Mouse (Mus musculus): Measurements from ENCODE around the gene Hadha. TPM values are rescaled to one million over a fixed set of nuclear protein-coding genes. Genes with fewer than 3 reads are reported as not detected.

Hadha gene
- polyA plus RNA-seq, 1 experiment from 2014 or later = 119 TPM

GRCm38 (mm10) chr5:30170303-30170940 lies 15.5 kb upstream of the Hadha start:
- WGBS = 72% methylated on average over 5 of the region's 5 CpGs
- H3K4me3 ChIP-seq = no peak overlapping the region
- peaks cover 57% of the 10 kb centered on the region for H3K36me3 ChIP-seq
- H3K9me3 ChIP-seq (replicated peaks) = no peaks in the 10 kb centered on the region
- H3K27me3 ChIP-seq (ENCODE audit: low read depth, poor library complexity, severe bottlenecking) = no peaks in the 10 kb centered on the region
- no peak overlapping the region for H3K27ac ChIP-seq
- DNase-seq (ENCODE audit: low spot score) = no peak
- H3K4me1 ChIP-seq = peaks cover 21% of the 10 kb centered on the region

GRCm38 (mm10) chr5:30165234-30165946 lies 10.4 kb upstream of the Hadha start:
- Histone ChIP-seq H3K4me3 (no peak overlapping the region), H3K4me1 (no peaks in the 10 kb centered on the region), H3K9me3 (replicated peaks) (no peaks in the 10 kb centered on the region), H3K27ac (no peak overlapping the region), H3K27me3 (ENCODE audit: low read depth, poor library complexity, severe bottlenecking) (no peaks in the 10 kb centered on the region), H3K36me3 (peaks cover 46% of the 10 kb centered on the region)
- DNase-seq (ENCODE audit: low spot score) = no peak
- WGBS = 93% methylated on average over 5 of the region's 5 CpGs

- Histone ChIP-seq H3K4me3 (no peak overlapping the region), H3K36me3 (peaks cover 20% of the 10 kb centered on the region), H3K27me3 (ENCODE audit: low read depth, poor library complexity, severe bottlenecking) (no peaks in the 10 kb centered on the region), H3K9me3 (replicated peaks) (no peaks in the 10 kb centered on the region), H3K27ac (no peak overlapping the region), H3K4me1 (no peaks in the 10 kb centered on the region)
- 85% methylated on average over 6 of the region's 6 CpGs for WGBS
- DNase-seq (ENCODE audit: low spot score) = no peak
These were observed 7.4 kb upstream of the Hadha start for GRCm38 (mm10) chr5:30162339-30162738.

GRCm38 (mm10) chr5:30161836-30162235 lies 6.9 kb upstream of the Hadha start:
- H3K27ac ChIP-seq = no peak overlapping the region
- DNase-seq (ENCODE audit: low spot score) = no peak
- no peaks in the 10 kb centered on the region for H3K27me3 ChIP-seq (ENCODE audit: low read depth, poor library complexity, severe bottlenecking)
- peaks cover 15% of the 10 kb centered on the region for H3K36me3 ChIP-seq
- H3K4me1 ChIP-seq = no peaks in the 10 kb centered on the region
- H3K4me3 ChIP-seq = no peak overlapping the region
- 93% methylated on average over 1 of the region's 1 CpGs for WGBS
- no peaks in the 10 kb centered on the region for H3K9me3 ChIP-seq (replicated peaks)

- Histone ChIP-seq H3K4me1 (peaks cover 10% of the 10 kb centered on the region), H3K4me3 (no peak overlapping the region), H3K27ac (no peak overlapping the region), H3K27me3 (ENCODE audit: low read depth, poor library complexity, severe bottlenecking) (no peaks in the 10 kb centered on the region), H3K9me3 (replicated peaks) (no peaks in the 10 kb centered on the region), H3K36me3 (0 out of 2 replicates have a peak, but pooled peaks cover 5% of the 10 kb centered on the region)
- no peak for DNase-seq (ENCODE audit: low spot score)
- 93% methylated on average over 6 of the region's 6 CpGs for WGBS
These were observed 4.6 kb upstream of the Hadha start for GRCm38 (mm10) chr5:30159601-30160000.

- DNase-seq (ENCODE audit: low spot score) = no peak
- Histone ChIP-seq H3K4me3 (peak overlapping the region; percentile 92), H3K36me3 (no peaks in the 10 kb centered on the region), H3K9me3 (replicated peaks) (no peaks in the 10 kb centered on the region), H3K4me1 (peaks cover 18% of the 10 kb centered on the region), H3K27me3 (ENCODE audit: low read depth, poor library complexity, severe bottlenecking) (no peaks in the 10 kb centered on the region), H3K27ac (peak overlapping the region; percentile 99)
- 40% methylated on average over 13 of the region's 13 CpGs for WGBS
These were observed 1.1 kb upstream of the Hadha start for GRCm38 (mm10) chr5:30155821-30156629.

- Histone ChIP-seq H3K9me3 (replicated peaks) (no peaks in the 10 kb centered on the region), H3K4me1 (peaks cover 18% of the 10 kb centered on the region), H3K36me3 (no peaks in the 10 kb centered on the region), H3K27ac (peak overlapping the region; percentile 99), H3K4me3 (peak overlapping the region; percentile 92), H3K27me3 (ENCODE audit: low read depth, poor library complexity, severe bottlenecking) (no peaks in the 10 kb centered on the region)
- DNase-seq (ENCODE audit: low spot score) = no peak
- under 1% methylated on average over 31 of the region's 31 CpGs for WGBS
These were observed 432 bp upstream of the Hadha start for GRCm38 (mm10) chr5:30155395-30155792.

- no peak for DNase-seq (ENCODE audit: low spot score)
- Histone ChIP-seq H3K4me3 (peak overlapping the region; percentile 92), H3K9me3 (replicated peaks) (no peaks in the 10 kb centered on the region), H3K4me1 (peaks cover 18% of the 10 kb centered on the region), H3K27ac (0 out of 2 replicates have a peak overlapping the region, but pooled peaks have one; percentile 99), H3K36me3 (no peaks in the 10 kb centered on the region), H3K27me3 (ENCODE audit: low read depth, poor library complexity, severe bottlenecking) (no peaks in the 10 kb centered on the region)
- 22% methylated on average over 4 of the region's 4 CpGs for WGBS
These were observed 949 bp downstream of the Hadha start for GRCm38 (mm10) chr5:30154013-30154412.

- Histone ChIP-seq H3K9me3 (replicated peaks) (no peaks in the 10 kb centered on the region), H3K27ac (no peak overlapping the region), H3K4me1 (peaks cover 18% of the 10 kb centered on the region), H3K36me3 (0 out of 2 replicates have a peak, but pooled peaks cover 5% of the 10 kb centered on the region), H3K4me3 (no peak overlapping the region), H3K27me3 (ENCODE audit: low read depth, poor library complexity, severe bottlenecking) (no peaks in the 10 kb centered on the region)
- WGBS = 78% methylated on average over 2 of the region's 2 CpGs
- DNase-seq (ENCODE audit: low spot score) = no peak
These were observed 1.7 kb downstream of the Hadha start for GRCm38 (mm10) chr5:30153222-30153621.

GRCm38 (mm10) chr5:30152413-30152812 lies 2.5 kb downstream of the Hadha start:
- Histone ChIP-seq H3K9me3 (replicated peaks) (no peaks in the 10 kb centered on the region), H3K4me1 (peaks cover 18% of the 10 kb centered on the region), H3K4me3 (no peak overlapping the region), H3K27ac (no peak overlapping the region), H3K36me3 (0 out of 2 replicates have a peak, but pooled peaks cover 5% of the 10 kb centered on the region), H3K27me3 (ENCODE audit: low read depth, poor library complexity, severe bottlenecking) (no peaks in the 10 kb centered on the region)
- DNase-seq (ENCODE audit: low spot score) = no peak
- WGBS = 98% methylated on average over 1 of the region's 1 CpGs

- WGBS = 87% methylated on average over 4 of the region's 4 CpGs
- DNase-seq (ENCODE audit: low spot score) = no peak
These were observed 3.0 kb downstream of the Hadha start for GRCm38 (mm10) chr5:30152007-30152406.

GRCm38 (mm10) chr5:30148133-30148920 lies 6.6 kb downstream of the Hadha start:
- 90% methylated on average over 5 of the region's 5 CpGs for WGBS
- Histone ChIP-seq H3K27me3 (ENCODE audit: low read depth, poor library complexity, severe bottlenecking) (no peaks in the 10 kb centered on the region), H3K4me3 (no peak overlapping the region), H3K27ac (no peak overlapping the region), H3K9me3 (replicated peaks) (no peaks in the 10 kb centered on the region), H3K36me3 (peaks cover 41% of the 10 kb centered on the region), H3K4me1 (0 out of 2 replicates have a peak, but pooled peaks cover under 1% of the 10 kb centered on the region)
- DNase-seq (ENCODE audit: low spot score) = no peak

More at GRCm38 (mm10) chr5:30152007-30152406, 3.0 kb downstream of the Hadha start:
- Histone ChIP-seq H3K27me3 (ENCODE audit: low read depth, poor library complexity, severe bottlenecking) (no peaks in the 10 kb centered on the region), H3K36me3 (peaks cover 6% of the 10 kb centered on the region), H3K4me3 (no peak overlapping the region), H3K4me1 (peaks cover 18% of the 10 kb centered on the region), H3K27ac (no peak overlapping the region), H3K9me3 (replicated peaks) (no peaks in the 10 kb centered on the region)

Measured in limb, embryonic 10.5 days (tissue).